In the genomic region with DNA sequence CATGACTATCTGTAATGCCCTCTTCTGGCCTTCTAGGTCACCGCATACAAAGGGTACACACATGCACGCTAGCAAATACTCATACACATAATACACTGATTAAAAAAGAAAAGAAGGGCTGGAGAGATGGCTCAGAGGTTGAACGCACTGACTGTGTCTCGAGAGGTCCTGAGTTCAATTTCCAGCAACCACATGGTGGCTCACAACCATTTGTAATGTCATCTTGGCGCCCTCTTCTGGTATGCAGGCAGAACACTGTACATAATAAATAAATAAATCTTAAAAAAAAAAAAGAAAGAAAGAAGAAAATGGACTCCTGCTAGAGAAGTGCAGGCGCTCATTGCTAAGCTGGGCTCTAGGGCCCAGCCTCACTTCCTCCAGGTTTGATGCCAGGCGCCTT, we compare ENCODE assay signal across 16 mouse cellular contexts. TPM values are rescaled to one million over a fixed set of nuclear protein-coding genes. Genes with fewer than 3 reads are reported as not detected.
DNase-seq lines count a peak whose midpoint lies in the region; ATAC-seq and TF ChIP-seq lines count a peak whose summit lies in the region.
"Had no signal": no experiment of that assay in that cellular context is flagged by ENCODE, and none has a peak within 500 bp of the region (broad histone marks: within the 10 kb centered on the region; RNA-seq: fewer than 3 reads in every experiment).

No protein-coding gene starts in this region.

- no peak overlapping the region for H3K9ac ChIP-seq in liver, postnatal 0 days (replicated peaks)
- no peak overlapping the region for H3K9ac ChIP-seq in liver, embryonic 12.5 days
- H3K9ac ChIP-seq: forebrain, embryonic 15.5 days; hindbrain, embryonic 14.5 days; limb, embryonic 12.5 days; midbrain, embryonic 13.5 days; neural tube, embryonic 12.5 days had no signal

- peak; percentile 39 for TF ChIP-seq CTCF in liver, postnatal 0 days (IDR thresholded peaks at IDR 0.05; ENCODE audit: low read depth)
- TF ChIP-seq CTCF in E14TG2a.4 (conservative IDR thresholded peaks at IDR 0.05; ENCODE audit: low read length) = peak; percentile 55

- WGBS in liver, postnatal 0 days (ENCODE audit: insufficient replicate concordance) = 82% methylated on average over 7 of the region's 7 CpGs
- 75% methylated on average over 7 of the region's 7 CpGs for WGBS in liver, embryonic 12.5 days (ENCODE audit: insufficient replicate concordance)

- H3K36me3 ChIP-seq in liver, postnatal 0 days (replicated peaks; ENCODE audit: insufficient read depth, low read length) = peaks cover 20% of the 10 kb centered on the region
- peaks cover 51% of the 10 kb centered on the region for H3K36me3 ChIP-seq in liver, embryonic 12.5 days
- H3K36me3 ChIP-seq in E14TG2a.4 (ENCODE audit: insufficient read depth, low read length) = peaks cover 65% of the 10 kb centered on the region

- no peaks in the 10 kb centered on the region for H3K27me3 ChIP-seq in liver, postnatal 0 days (ENCODE audit: insufficient read depth, low read length)
- no peaks in the 10 kb centered on the region for H3K27me3 ChIP-seq in liver, embryonic 12.5 days (replicated peaks)
- H3K27me3 ChIP-seq in E14TG2a.4 (ENCODE audit: insufficient read depth, low read length) = no peaks in the 10 kb centered on the region
- H3K27me3 ChIP-seq: forebrain, embryonic 15.5 days; limb, embryonic 12.5 days; midbrain, embryonic 13.5 days; neural tube, embryonic 12.5 days had no signal

- no peak overlapping the region for H3K4me3 ChIP-seq in liver, postnatal 0 days (ENCODE audit: low read depth, low read length)
- no peak overlapping the region for H3K4me3 ChIP-seq in liver, embryonic 12.5 days
- H3K4me3 ChIP-seq in E14TG2a.4 (replicated peaks; ENCODE audit: low read length) = no peak overlapping the region
- H3K4me3 ChIP-seq: forebrain, embryonic 15.5 days; limb, embryonic 12.5 days; midbrain, embryonic 13.5 days; neural tube, embryonic 12.5 days had no signal

- no peak overlapping the region for H3K27ac ChIP-seq in liver, postnatal 0 days (ENCODE audit: low read depth)
- H3K27ac ChIP-seq in liver, embryonic 12.5 days = no peak overlapping the region
- H3K27ac ChIP-seq: forebrain, embryonic 15.5 days; hindbrain, embryonic 14.5 days; limb, embryonic 12.5 days; midbrain, embryonic 13.5 days; neural tube, embryonic 12.5 days had no signal

- peaks cover 14% of the 10 kb centered on the region for H3K4me1 ChIP-seq in liver, postnatal 0 days (ENCODE audit: insufficient read depth)
- H3K4me1 ChIP-seq in liver, embryonic 12.5 days = peaks cover 30% of the 10 kb centered on the region
- H3K4me1 ChIP-seq in E14TG2a.4 (replicated peaks; ENCODE audit: low read depth, low read length) = peaks cover 74% of the 10 kb centered on the region

- DNase-seq in CD4-positive, CD25-positive, alpha-beta regulatory T cell, adult 2 months (ENCODE audit: low read depth, low spot score) = peak; percentile 67
- no peak for DNase-seq in liver, postnatal 0 days
- DNase-seq in induced T-regulatory cell, adult 2 months (ENCODE audit: low read depth) = peak; percentile 74
- no peak for DNase-seq in cerebellum, postnatal 14 days
- DNase-seq in kidney, adult 18-20 months = no peak
- DNase-seq: cerebellum, adult 11-12 months; gastrocnemius, postnatal 36 days; kidney, postnatal 10 days had no signal

- no peak for TF ChIP-seq EP300 in liver, postnatal 0 days (IDR thresholded peaks at IDR 0.05; ENCODE audit: low read depth)

- no peak overlapping the region for H3K4me2 ChIP-seq in liver, postnatal 0 days (ENCODE audit: low read depth, low read length)
- no peak overlapping the region for H3K4me2 ChIP-seq in liver, embryonic 12.5 days
- H3K4me2 ChIP-seq: forebrain, embryonic 15.5 days; hindbrain, embryonic 14.5 days; limb, embryonic 12.5 days; midbrain, embryonic 13.5 days; neural tube, embryonic 12.5 days had no signal

- no peak for ATAC-seq in CD4-positive, CD25-positive, alpha-beta regulatory T cell, adult 4 months
- no peak for ATAC-seq in liver, postnatal 0 days
- ATAC-seq in liver, embryonic 12.5 days = no peak
- ATAC-seq: forebrain, embryonic 15.5 days; midbrain, embryonic 13.5 days had no signal

- H3K9me3 ChIP-seq in liver, postnatal 0 days (ENCODE audit: low read length) = no peaks in the 10 kb centered on the region
- no peaks in the 10 kb centered on the region for H3K9me3 ChIP-seq in liver, embryonic 12.5 days (replicated peaks)
- H3K9me3 ChIP-seq in E14TG2a.4 (ENCODE audit: low read length) = no peaks in the 10 kb centered on the region
- H3K9me3 ChIP-seq: forebrain, embryonic 15.5 days; limb, embryonic 12.5 days; midbrain, embryonic 13.5 days; neural tube, embryonic 12.5 days had no signal

RNA-seq across cellular contexts. Expression of gene Mrpl10, which starts 4.5 kb away (rescaled TPM):
- 10 to 100 TPM; 60.9 to 82.9 TPM for polyA plus RNA-seq in CD4-positive, CD25-positive, alpha-beta regulatory T cell, adult 4 months (2017; shearing (Covaris generic))
- 34.1 and 34.5 TPM in 2 replicates for polyA plus RNA-seq in liver, postnatal 0 days (2015; fragmentation: Nextera tagmentation; extraction: Ambion mirVana)
- 56.7 TPM in 2 replicates for polyA plus RNA-seq in liver, embryonic 12.5 days (2016; fragmentation: Nextera tagmentation; extraction: Ambion mirVana)

RNA-seq across cellular contexts. Expression of gene Osbpl7, which starts 4.6 kb away (rescaled TPM):
- 10 to 100 TPM; 24.9 to 46.4 TPM for polyA plus RNA-seq in CD4-positive, CD25-positive, alpha-beta regulatory T cell, adult 4 months (2017; shearing (Covaris generic))
- 1.8 and 2.4 TPM in 2 replicates for polyA plus RNA-seq in liver, postnatal 0 days (2015; fragmentation: Nextera tagmentation; extraction: Ambion mirVana)
- 3.7 and 3.8 TPM in 2 replicates for polyA plus RNA-seq in liver, embryonic 12.5 days (2016; fragmentation: Nextera tagmentation; extraction: Ambion mirVana)

RNA-seq across cellular contexts. Expression of gene Lrrc46, which starts 4.7 kb away (rescaled TPM):
- not detected for polyA plus RNA-seq in CD4-positive, CD25-positive, alpha-beta regulatory T cell, adult 4 months (2017; shearing (Covaris generic))
- polyA plus RNA-seq in liver, postnatal 0 days (2015; fragmentation: Nextera tagmentation; extraction: Ambion mirVana) = 0.65 and 0.73 TPM in 2 replicates
- 0.35 and 0.48 TPM in 2 replicates for polyA plus RNA-seq in liver, embryonic 12.5 days (2016; fragmentation: Nextera tagmentation; extraction: Ambion mirVana)

RNA-seq across cellular contexts. Expression of gene Scrn2, which starts 16.1 kb away (rescaled TPM):
- 10 to 100 TPM in 1 of 2 experiments, 1 to 10 TPM in 1; 7.3 to 14.8 TPM for polyA plus RNA-seq in CD4-positive, CD25-positive, alpha-beta regulatory T cell, adult 4 months (2017; shearing (Covaris generic))
- polyA plus RNA-seq in liver, postnatal 0 days (2015; fragmentation: Nextera tagmentation; extraction: Ambion mirVana) = 20.6 and 21.2 TPM in 2 replicates
- polyA plus RNA-seq in liver, embryonic 12.5 days (2016; fragmentation: Nextera tagmentation; extraction: Ambion mirVana) = 9.8 and 11.0 TPM in 2 replicates

RNA-seq across cellular contexts. Expression of gene Sp6, which starts 32.7 kb away (rescaled TPM):
- 1 to 10 TPM; 1.7 to 3.0 TPM for polyA plus RNA-seq in CD4-positive, CD25-positive, alpha-beta regulatory T cell, adult 4 months (2017; shearing (Covaris generic))
- polyA plus RNA-seq in liver, postnatal 0 days (2015; fragmentation: Nextera tagmentation; extraction: Ambion mirVana) = 0.06 and 0.07 TPM in 2 replicates
- 0.15 and 0.19 TPM in 2 replicates for polyA plus RNA-seq in liver, embryonic 12.5 days (2016; fragmentation: Nextera tagmentation; extraction: Ambion mirVana)

Comparison
In these comparisons a context has a peak if more than half of its experiments do, and no peak if none do; other contexts are left out.
1. DNase-seq: peak in CD4-positive, CD25-positive, alpha-beta regulatory T cell, adult 2 months (single experiment) and induced T-regulatory cell, adult 2 months (single experiment); none in liver, postnatal 0 days (single experiment), cerebellum, postnatal 14 days (0 of 2) and kidney, adult 18-20 months (single experiment).